Mouse (Mus musculus) forebrain, embryonic 16.5 days (tissue): ENCODE measurements around the gene Cers2. TPM values are rescaled to one million over a fixed set of nuclear protein-coding genes. Genes with fewer than 3 reads are reported as not detected.
"Not testable (repeated sequence)": the region's sequence is repeated elsewhere in the genome, so short reads cannot be mapped to it uniquely, and the experiment has no call there.

ENCODE experiments used
- ATAC-seq: fragments of 200-750 bp; cut with Nextera tagmentation; 2 replicates; pipeline ENCODE4 v1.8.0; 2017; ENCODE audit warnings: mild to moderate bottlenecking, moderate library complexity
- H3K27ac ChIP-seq: fragments of 300-500 bp; sonication (generic); 2 replicates; pipeline ENCODE4 v1.5.1; 2014; ENCODE audit warnings: low read length, control low read depth
- H3K27me3 ChIP-seq: fragments of 300-500 bp; sonication (generic); replicated peaks from 2 replicates; pipeline ENCODE4 v1.6.1; 2014; ENCODE audit warnings: low read length; ENCODE audit not compliant: control insufficient read depth, insufficient read depth
- H3K36me3 ChIP-seq: fragments of 300-500 bp; sonication (generic); 2 replicates; pipeline ENCODE4 v1.6.1; 2014; ENCODE audit not compliant: control insufficient read depth, insufficient read depth
- H3K4me1 ChIP-seq: fragments of 300-500 bp; sonication (generic); replicated peaks from 2 replicates; pipeline ENCODE4 v1.6.1; 2014; ENCODE audit warnings: low read length; ENCODE audit not compliant: control insufficient read depth, insufficient read depth
- H3K4me2 ChIP-seq: fragments of 300-500 bp; sonication (generic); 2 replicates; pipeline ENCODE4 v1.6.1; 2014; ENCODE audit warnings: mild to moderate bottlenecking, low read length, control low read depth
- H3K4me3 ChIP-seq: fragments of 300-500 bp; sonication (generic); replicated peaks from 2 replicates; pipeline ENCODE4 v1.5.1; 2014; ENCODE audit warnings: mild to moderate bottlenecking, low read length, control low read depth
- H3K9ac ChIP-seq: fragments of 300-500 bp; sonication (generic); replicated peaks from 2 replicates; pipeline ENCODE4 v1.6.1; 2014; ENCODE audit warnings: low read depth, low read length, control low read depth
- H3K9me3 ChIP-seq: fragments of 300-500 bp; sonication (generic); 2 replicates; pipeline ENCODE4 v1.6.1; 2016; ENCODE audit warnings: low read length; ENCODE audit not compliant: control insufficient read depth
- WGBS: fragments of 180-500 bp; shearing (Covaris S2); extraction: QIAGEN DNeasy Blood & Tissue Kit; methylation state at CpG from one replicate; pipeline ENCODE4 v1.1.7; 2014; 5-methylcytosine and 5-hydroxymethylcytosine counted together
- polyA plus RNA-seq: library from polyadenylated mRNA; unstranded; fragments of >200 nt; fragmentation: Nextera tagmentation; extraction: Ambion mirVana; gene quantifications from 2 replicates; pipeline ENCODE4 v1.2.1, GENCODE M21; 2015

Cers2 gene
- polyA plus RNA-seq, 1 experiment from 2014 or later: 108 TPM

DNA sequence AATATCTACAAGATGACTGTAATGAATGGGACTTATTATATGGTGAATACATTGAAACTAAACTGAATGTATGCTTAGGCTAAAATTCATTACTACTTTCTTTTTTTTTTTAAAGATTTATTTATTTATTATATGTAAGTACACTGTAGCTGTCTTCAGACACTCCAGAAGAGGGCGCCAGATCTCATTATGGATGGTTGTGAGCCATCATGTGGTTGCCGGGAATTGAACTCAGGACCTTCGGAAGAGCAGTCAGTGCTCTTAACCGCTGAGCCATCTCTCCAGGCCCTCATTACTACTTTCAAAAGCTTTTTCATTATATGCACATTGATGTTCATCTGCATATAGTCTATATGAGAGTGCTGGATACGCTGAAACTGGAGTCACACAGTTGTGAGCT, 33.8 kb downstream of the Cers2 start:
- 94% methylated on average over 5 of the region's 5 CpGs for WGBS
- not testable (repeated sequence) for H3K27me3 ChIP-seq, H3K4me3 ChIP-seq, H3K9ac ChIP-seq, H3K9me3 ChIP-seq, H3K4me2 ChIP-seq, H3K27ac ChIP-seq, H3K4me1 ChIP-seq, ATAC-seq
- H3K36me3 ChIP-seq: peaks cover 41% of the 10 kb centered on the region

DNA sequence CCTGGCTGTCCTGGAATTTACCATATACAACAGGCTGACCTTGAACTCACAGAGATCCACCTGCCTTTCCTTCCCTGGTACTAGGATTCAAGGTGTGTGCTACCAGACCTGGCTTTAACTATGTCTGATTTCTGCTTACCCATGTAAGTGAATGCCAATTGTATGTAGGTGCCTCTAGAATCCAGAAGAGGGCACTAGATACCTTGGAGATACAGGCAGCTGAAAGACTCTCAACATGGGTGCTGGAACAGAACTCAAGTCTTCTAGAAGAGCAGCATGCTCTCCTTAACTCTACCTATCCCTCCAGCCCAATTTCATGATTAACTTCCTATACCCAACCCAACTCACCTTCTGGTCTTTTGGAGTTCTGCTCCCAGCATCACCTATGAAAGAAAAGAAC, 34.9 kb downstream of the Cers2 start:
- H3K9me3 ChIP-seq: no peaks in the 10 kb centered on the region
- no peak overlapping the region for H3K4me2 ChIP-seq
- H3K4me3 ChIP-seq: no peak overlapping the region
- no peaks in the 10 kb centered on the region for H3K27me3 ChIP-seq
- no peak for ATAC-seq
- H3K9ac ChIP-seq: no peak overlapping the region
- H3K27ac ChIP-seq: no peak overlapping the region
- H3K36me3 ChIP-seq: peaks cover 40% of the 10 kb centered on the region
- no peaks in the 10 kb centered on the region for H3K4me1 ChIP-seq

DNA sequence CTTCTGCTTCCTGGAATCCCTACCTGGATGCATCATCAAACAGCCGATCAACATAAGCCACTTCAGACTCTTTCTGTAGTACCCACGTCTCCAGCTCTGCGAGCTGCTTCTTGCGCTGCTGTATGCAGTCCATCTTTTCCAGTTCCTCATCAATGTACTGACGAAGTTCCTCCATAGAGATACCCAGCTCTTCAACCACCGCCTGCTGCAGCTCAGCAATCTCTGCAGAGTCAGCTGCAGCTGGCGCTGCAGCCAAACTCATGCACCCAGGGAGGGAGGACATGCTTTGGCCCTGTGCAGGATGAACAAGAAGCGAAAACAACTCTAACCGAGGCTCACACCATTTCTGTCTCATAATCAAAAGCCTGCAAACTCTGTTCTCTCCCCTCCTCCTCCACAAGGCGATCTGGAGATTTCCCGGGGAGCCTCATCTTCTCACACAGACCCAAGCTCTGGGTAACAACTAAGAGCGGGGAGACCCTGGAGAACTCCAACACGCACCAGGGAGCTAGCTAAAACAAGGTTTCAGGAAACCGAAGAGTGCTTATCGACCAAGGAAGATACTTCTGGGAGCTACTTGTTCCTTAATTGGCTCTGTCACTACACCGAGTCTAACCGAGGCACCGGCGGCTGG, 41.4 kb downstream of the Cers2 start:
- 29% methylated on average over 9 of the region's 19 CpGs for WGBS
- Histone ChIP-seq H3K4me3 (peak overlapping the region; percentile 53), H3K4me2 (peak overlapping the region; percentile 47)
- H3K36me3 ChIP-seq, H3K27me3 ChIP-seq, H3K9me3 ChIP-seq, H3K4me1 ChIP-seq, ATAC-seq, H3K9ac ChIP-seq, H3K27ac ChIP-seq: not testable (repeated sequence)

DNA sequence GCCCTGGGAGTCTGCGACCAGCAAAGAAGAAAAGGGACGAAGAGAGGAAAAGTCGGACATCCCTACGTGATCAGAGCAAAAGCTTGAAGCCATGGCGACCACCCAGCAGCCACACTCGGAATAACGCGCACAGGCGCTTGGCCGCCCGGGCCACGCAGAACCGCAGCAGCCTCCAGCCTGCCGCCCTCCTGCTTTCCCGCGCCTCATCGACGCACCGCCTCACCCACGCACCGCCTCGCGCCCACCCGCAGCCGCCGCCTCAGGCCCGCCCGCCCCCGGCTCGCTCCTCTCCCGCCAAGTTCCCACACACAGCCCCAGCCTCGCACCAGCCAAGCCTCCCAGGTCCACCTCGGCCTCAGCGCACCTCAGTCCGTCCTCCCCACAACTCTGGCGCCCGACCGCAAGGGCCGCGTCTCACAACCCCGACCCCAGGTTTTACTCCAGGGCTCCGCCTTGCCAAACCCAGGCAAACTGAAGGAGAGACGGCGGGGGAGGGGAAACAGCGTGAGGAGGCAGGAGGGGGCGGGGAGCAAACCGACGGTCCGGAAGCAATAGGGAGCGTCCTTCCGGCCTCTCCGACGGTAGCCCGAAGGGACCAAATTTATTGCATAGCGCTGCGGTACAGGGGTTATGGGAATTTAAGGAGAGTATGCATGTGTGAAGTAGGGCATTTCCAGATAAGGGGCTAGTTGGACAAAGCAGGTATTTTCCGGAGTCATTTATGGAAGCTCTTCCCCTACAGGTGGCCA, 42.3 kb downstream of the Cers2 start, which contains the start of gene Setdb1:
TSS of gene Setdb1 (minus strand) at position 502 of the 749 bp plus-strand sequence.
- H3K9ac ChIP-seq: peak within 1 kb of the TSS; percentile 44
- peak within 1 kb of the TSS; percentile 47 for H3K4me2 ChIP-seq
- H3K9me3 ChIP-seq, H3K36me3 ChIP-seq, H3K27ac ChIP-seq, H3K4me1 ChIP-seq, H3K27me3 ChIP-seq: not testable (repeated sequence)
- ATAC-seq: peak; percentile 97
- WGBS: under 1% methylated on average over 31 of the region's 57 CpGs
- H3K4me3 ChIP-seq: peak within 1 kb of the TSS; percentile 53

DNA sequence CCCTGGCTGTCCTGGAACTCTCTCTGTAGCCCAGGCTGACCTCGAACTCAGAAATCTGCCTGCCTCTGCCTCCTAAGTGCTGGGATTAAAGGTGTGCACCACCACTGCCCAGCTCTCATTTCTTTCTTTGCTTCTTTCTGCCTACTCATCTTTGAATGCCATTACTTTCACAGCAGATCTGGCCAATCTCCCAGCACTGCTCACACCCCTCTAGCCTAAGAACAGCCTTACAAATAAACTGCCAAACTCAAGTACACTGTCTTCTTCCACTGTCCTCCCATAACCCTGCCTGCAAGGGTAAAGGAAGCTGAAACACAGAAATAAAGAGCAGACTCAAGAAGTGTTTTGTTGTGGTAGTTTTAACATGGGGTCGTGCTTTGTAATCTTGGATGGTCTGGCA, 43.2 kb downstream of the Cers2 start:
- ATAC-seq: no peak

DNA sequence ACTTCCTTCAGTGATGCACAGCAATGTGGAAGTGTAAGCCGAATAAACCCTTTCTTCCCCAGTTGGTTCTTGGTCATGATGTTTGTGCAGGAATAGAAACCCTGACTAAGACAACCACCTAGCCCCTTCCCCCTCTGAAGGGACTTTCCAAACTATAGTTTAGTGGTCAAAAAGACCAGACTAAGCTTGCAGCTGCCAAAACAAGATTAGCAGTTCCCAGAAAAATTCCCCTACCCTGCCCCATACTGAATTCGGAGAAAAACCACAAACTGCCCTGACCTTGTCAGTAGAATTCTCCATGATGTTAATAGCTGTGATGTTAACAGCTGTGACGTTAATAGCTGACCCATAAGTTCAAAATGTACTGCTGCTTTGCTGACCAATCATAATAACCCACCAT, 45.7 kb downstream of the Cers2 start:
- ATAC-seq, H3K27me3 ChIP-seq, H3K36me3 ChIP-seq, H3K27ac ChIP-seq, H3K4me3 ChIP-seq, H3K9ac ChIP-seq, H3K4me1 ChIP-seq, H3K9me3 ChIP-seq, H3K4me2 ChIP-seq: not testable (repeated sequence)
- WGBS: 88% methylated on average over 3 of the region's 3 CpGs

More for the DNA sequence above, 43.2 kb downstream of the Cers2 start:
- Histone ChIP-seq H3K27me3 (no peaks in the 10 kb centered on the region), H3K36me3 (no peaks in the 10 kb centered on the region; the same call in 1 of the 2 replicates), H3K4me3 (no peak overlapping the region), H3K9me3 (no peaks in the 10 kb centered on the region), H3K4me2 (no peak overlapping the region), H3K27ac (no peak overlapping the region), H3K9ac (no peak overlapping the region), H3K4me1 (peaks cover 4% of the 10 kb centered on the region; the same call in 1 of the 2 replicates)
- WGBS: 90% methylated on average over 2 of the region's 2 CpGs

DNA sequence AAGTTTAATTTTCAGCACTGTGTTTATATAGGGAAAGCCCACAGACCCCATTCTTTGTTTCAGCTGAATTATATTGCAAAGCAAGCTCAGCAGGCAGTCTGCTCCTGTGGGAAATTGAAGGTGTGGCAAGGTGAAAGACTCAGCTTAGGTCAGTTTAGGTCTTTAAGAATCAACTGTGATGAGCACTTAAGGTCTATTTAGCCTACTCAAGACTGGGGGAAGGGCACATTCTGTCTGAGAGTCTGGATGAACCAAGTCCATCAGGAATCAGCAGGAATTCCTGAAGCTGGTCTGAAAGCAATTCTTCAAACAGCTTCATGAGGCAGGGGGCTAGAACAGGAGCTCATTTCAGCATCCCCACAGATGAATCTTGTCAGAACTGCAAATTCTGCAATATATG, 55.5 kb downstream of the Cers2 start:
- H3K4me3 ChIP-seq: no peak overlapping the region
- H3K4me1 ChIP-seq: no peaks in the 10 kb centered on the region
- no peak overlapping the region for H3K27ac ChIP-seq
- no peaks in the 10 kb centered on the region for H3K9me3 ChIP-seq
- no peak for ATAC-seq
- no peaks in the 10 kb centered on the region for H3K36me3 ChIP-seq
- no peaks in the 10 kb centered on the region for H3K27me3 ChIP-seq
- no peak overlapping the region for H3K9ac ChIP-seq
- no peak overlapping the region for H3K4me2 ChIP-seq

Other genes starting within 250 kb of the Cers2 start
- gene Pip5k1a, start 207.9 kb upstream of the Cers2 start, polyA plus RNA-seq: 20.3 and 21.7 TPM in 2 replicates
- gene Vps72, start 203.8 kb upstream of the Cers2 start, polyA plus RNA-seq: 230 and 233 TPM in 2 replicates
- 0.65 and 0.91 TPM in 2 replicates for gene Tmod4, start 190.3 kb upstream of the Cers2 start, polyA plus RNA-seq
- 90.1 and 93.1 TPM in 2 replicates for gene Scnm1, start 180.8 kb upstream of the Cers2 start, polyA plus RNA-seq
- gene Lysmd1, start 180.7 kb upstream of the Cers2 start, polyA plus RNA-seq: 41.9 and 46.6 TPM in 2 replicates
- gene Tnfaip8l2, start 172.4 kb upstream of the Cers2 start, polyA plus RNA-seq: 2.1 and 2.5 TPM in 2 replicates
- 21.4 and 22.6 TPM in 2 replicates for gene Sema6c, start 154.3 kb upstream of the Cers2 start, polyA plus RNA-seq
- gene Gabpb2, start 96.9 kb upstream of the Cers2 start, polyA plus RNA-seq: 4.2 and 5.6 TPM in 2 replicates
- 72.9 and 79.3 TPM in 2 replicates for gene Cdc42se1, start 86.1 kb upstream of the Cers2 start, polyA plus RNA-seq
- 263 and 264 TPM in 2 replicates for gene Mllt11, start 82.6 kb upstream of the Cers2 start, polyA plus RNA-seq
- gene Gm128, start 73.2 kb upstream of the Cers2 start, polyA plus RNA-seq: 0.27 TPM in 1 of 2 replicates, not detected in the other
- gene Bnipl, start 63.6 kb upstream of the Cers2 start, polyA plus RNA-seq: 0.23 TPM in 1 of 2 replicates, not detected in the other
- 43.6 and 44.3 TPM in 2 replicates for gene Mindy1, start 33.4 kb upstream of the Cers2 start, polyA plus RNA-seq
- 45.8 and 55.6 TPM in 2 replicates for gene Prune1, start 32.7 kb upstream of the Cers2 start, polyA plus RNA-seq
- 0.51 and 0.86 TPM in 2 replicates for gene Anxa9, start 7.6 kb upstream of the Cers2 start, polyA plus RNA-seq
- gene Setdb1, start 42.4 kb downstream of the Cers2 start, polyA plus RNA-seq: 52.6 and 53.9 TPM in 2 replicates
- gene 4930558C23Rik, start 88.0 kb downstream of the Cers2 start, polyA plus RNA-seq: not detected in 2 replicates
- 25.3 and 25.5 TPM in 2 replicates for gene Arnt, start 119.6 kb downstream of the Cers2 start, polyA plus RNA-seq
- 3.2 and 8.4 TPM in 2 replicates for gene Ctsk, start 184.5 kb downstream of the Cers2 start, polyA plus RNA-seq
- gene Ctss, start 212.0 kb downstream of the Cers2 start, polyA plus RNA-seq: 11.0 and 11.1 TPM in 2 replicates
- gene Hormad1, start 244.9 kb downstream of the Cers2 start, polyA plus RNA-seq: not detected in 2 replicates